Mouse (Mus musculus) C2C12 (cell line): ENCODE results near the gene Gdf15. TPM values are rescaled to one million over a fixed set of nuclear protein-coding genes. Genes with fewer than 3 reads are reported as not detected.

Experiments used
- H3K27me3 ChIP-seq: one replicate; pipeline ENCODE4 v1.6.1; 2011; ENCODE audit not compliant: control insufficient read depth, insufficient read depth, insufficient read length
- H3K36me3 ChIP-seq: one replicate; pipeline ENCODE4 v1.6.1; 2011; ENCODE audit not compliant: control insufficient read depth, insufficient read depth
- H3K4me3 ChIP-seq: one replicate; pipeline ENCODE4 v1.5.1; 2011; ENCODE audit warnings: mild to moderate bottlenecking, control low read depth; ENCODE audit not compliant: poor library complexity, insufficient read depth, severe bottlenecking
- H3K79me2 ChIP-seq: one replicate; pipeline ENCODE4 v1.6.1; 2011; ENCODE audit not compliant: control insufficient read depth, insufficient read depth
- H3K79me3 ChIP-seq: one replicate; pipeline ENCODE4 v1.6.1; 2011; ENCODE audit warnings: low read depth, control low read depth
- H3ac ChIP-seq: one replicate; pipeline ENCODE3; 2011; ENCODE audit warnings: low read depth; ENCODE audit not compliant: control insufficient read depth, insufficient read length
- CEBPB ChIP-seq: IDR thresholded peaks from one replicate; pipeline ENCODE4 v1.6.1; 2011; ENCODE audit warnings: low read depth, mild to moderate bottlenecking, control low read depth, moderate library complexity
- CTCF ChIP-seq: IDR thresholded peaks from one replicate; pipeline ENCODE4 v1.5.1; 2011; ENCODE audit not compliant: control insufficient read depth, insufficient read depth, insufficient read length
- FOSL1 ChIP-seq: IDR thresholded peaks from one replicate; pipeline ENCODE4 v1.8.0; 2011; ENCODE audit warnings: mild to moderate bottlenecking, low read length; ENCODE audit not compliant: poor library complexity, insufficient read depth, severe bottlenecking
- MAX ChIP-seq: IDR thresholded peaks from one replicate; pipeline ENCODE4 v1.6.1; 2011; ENCODE audit warnings: mild to moderate bottlenecking, control low read depth
- MYOD1 ChIP-seq: IDR thresholded peaks from one replicate; pipeline ENCODE4 v1.6.1; 2011; ENCODE audit warnings: low read depth; ENCODE audit not compliant: control insufficient read depth, insufficient read length
- MYOG ChIP-seq: IDR thresholded peaks from one replicate; pipeline ENCODE4 v1.6.1; 2011; ENCODE audit not compliant: control insufficient read depth, insufficient read length; ENCODE audit errors: extremely low read depth
- USF1 ChIP-seq: IDR thresholded peaks from one replicate; pipeline ENCODE4 v1.6.1; 2011; ENCODE audit warnings: low read depth, mild to moderate bottlenecking, control low read depth, moderate library complexity
- polyA plus RNA-seq: library from polyadenylated mRNA; unstranded; fragments of >200 nt; fragmentation: generic; extraction: Trizol; gene quantifications from one replicate; pipeline ENCODE4 v1.2.1, GENCODE M21; 2012; ENCODE audit warnings: missing spikeins

Gene Gdf15
- polyA plus RNA-seq, 1 experiment = 20.9 TPM

GRCm38 (mm10) chr8:70611849-70612248 lies 20.4 kb downstream of the Gdf15 start:
- H3K79me2 ChIP-seq = peaks cover 13% of the 10 kb centered on the region
- peak overlapping the region; percentile 28 for H3K4me3 ChIP-seq
- no peaks in the 10 kb centered on the region for H3K27me3 ChIP-seq

GRCm38 (mm10) chr8:70610796-70611771 lies 21.2 kb downstream of the Gdf15 start:
- peak overlapping the region; percentile 78 for H3ac ChIP-seq
- TF ChIP-seq MYOD1 (no peak), MAX (peak; percentile 10), CTCF (peak; percentile 90), CEBPB (no peak), MYOG (no peak), FOSL1 (no peak), USF1 (no peak)
- peaks cover 13% of the 10 kb centered on the region for H3K79me3 ChIP-seq

More at GRCm38 (mm10) chr8:70611849-70612248, 20.4 kb downstream of the Gdf15 start:
- no peak for TF ChIP-seq MYOG
- TF ChIP-seq CEBPB = no peak
- peak; percentile 87 for TF ChIP-seq CTCF
- TF ChIP-seq MAX = no peak
- TF ChIP-seq FOSL1 = no peak
- TF ChIP-seq USF1 = no peak
- TF ChIP-seq MYOD1 = peak; percentile 49
- Histone ChIP-seq H3ac (peak overlapping the region; percentile 78), H3K79me3 (peaks cover 8% of the 10 kb centered on the region), H3K36me3 (no peaks in the 10 kb centered on the region)

GRCm38 (mm10) chr8:70609849-70610795 lies 22.1 kb downstream of the Gdf15 start:
- Histone ChIP-seq H3K79me2 (peaks cover 31% of the 10 kb centered on the region), H3K79me3 (peaks cover 17% of the 10 kb centered on the region), H3K27me3 (no peaks in the 10 kb centered on the region), H3K4me3 (peak overlapping the region; percentile 38), H3K36me3 (no peaks in the 10 kb centered on the region), H3ac (peak overlapping the region; percentile 85)
- TF ChIP-seq CEBPB = no peak
- TF ChIP-seq MYOG = no peak
- no peak for TF ChIP-seq MYOD1
- peak; percentile 31 for TF ChIP-seq MAX
- no peak for TF ChIP-seq FOSL1
- no peak for TF ChIP-seq CTCF
- peak; percentile 47 for TF ChIP-seq USF1

More at GRCm38 (mm10) chr8:70610796-70611771, 21.2 kb downstream of the Gdf15 start:
- H3K79me2 ChIP-seq = peaks cover 21% of the 10 kb centered on the region
- peak overlapping the region; percentile 28 for H3K4me3 ChIP-seq
- H3K36me3 ChIP-seq = no peaks in the 10 kb centered on the region
- no peaks in the 10 kb centered on the region for H3K27me3 ChIP-seq

- peak overlapping the region; percentile 85 for H3ac ChIP-seq
- TF ChIP-seq MYOG = no peak
- peak; percentile 55 for TF ChIP-seq MAX
- no peaks in the 10 kb centered on the region for H3K36me3 ChIP-seq
- peaks cover 17% of the 10 kb centered on the region for H3K79me3 ChIP-seq
- peak overlapping the region; percentile 38 for H3K4me3 ChIP-seq
- peaks cover 38% of the 10 kb centered on the region for H3K79me2 ChIP-seq
- no peaks in the 10 kb centered on the region for H3K27me3 ChIP-seq
These were observed 22.8 kb downstream of the Gdf15 start for GRCm38 (mm10) chr8:70609368-70609848.

- peaks cover 17% of the 10 kb centered on the region for H3K79me3 ChIP-seq
- H3K4me3 ChIP-seq = peak within 1 kb of the TSS; percentile 61
- no peaks in the 10 kb centered on the region for H3K36me3 ChIP-seq
- no peaks in the 10 kb centered on the region for H3K27me3 ChIP-seq
- peaks cover 43% of the 10 kb centered on the region for H3K79me2 ChIP-seq
- H3ac ChIP-seq = peak within 1 kb of the TSS; percentile 100
- TF ChIP-seq MYOD1 (peak; percentile 21), MAX (no peak)
These were observed 23.4 kb downstream of the Gdf15 start, which contains the start of gene Ssbp4 for GRCm38 (mm10) chr8:70608749-70609367. TSS of gene Ssbp4 (minus strand) at chr8:70608872.
